Mouse (Mus musculus) Patski (cell line): ENCODE results near the gene Nomo1. TPM values are rescaled to one million over a fixed set of nuclear protein-coding genes. Genes with fewer than 3 reads are reported as not detected.
A peak's percentile ranks its signal among the peaks of the same experiment; 100 is the strongest.

Experiments
- ATAC-seq: fragments of 100-300 bp; one replicate; pipeline ENCODE4 v1.8.0; 2021
- CTCF ChIA-PET: fragments of 350-600 bp; sonication (Branson Sonifier 250); formaldehyde crosslinking; loops from one replicate; lab custom pipeline; 2022; ENCODE audit warnings: inconsistent platforms; lab: Charles Lee
- POLR2A ChIA-PET: fragments of 350-600 bp; sonication (Branson Sonifier 250); formaldehyde crosslinking; loops from one replicate; lab custom pipeline; 2022; ENCODE audit warnings: antibody characterized with exemption, inconsistent platforms; lab: Charles Lee
- DNase-seq: peaks from one replicate; pipeline ENCODE4 v3.0.0-alpha.2; 2011; ENCODE audit warnings: low read depth, low spot score
- H3K27me3 ChIP-seq: fragments of 371-371 bp; one replicate; pipeline ENCODE4 v1.5.1; 2021
- CTCF ChIP-seq: fragments of 100-300 bp; IDR thresholded peaks from one replicate; pipeline ENCODE4 v1.5.1; 2021
- in situ Hi-C: fragments of 300-500 bp; cut with MboI; formaldehyde crosslinking; loops from 3 replicates; pipeline ENCODE4 v1.11.1; 2018; ENCODE audit warnings: low pct_unique_long_range_greater_than_20kb, mixed read lengths
- polyA plus RNA-seq: library from polyadenylated mRNA; unstranded; gene quantifications from one replicate; pipeline ENCODE4 v1.2.3, GENCODE M21; 2021

The Nomo1 gene
- polyA plus RNA-seq, 1 experiment from 2014 or later, result 100 TPM

DNA sequence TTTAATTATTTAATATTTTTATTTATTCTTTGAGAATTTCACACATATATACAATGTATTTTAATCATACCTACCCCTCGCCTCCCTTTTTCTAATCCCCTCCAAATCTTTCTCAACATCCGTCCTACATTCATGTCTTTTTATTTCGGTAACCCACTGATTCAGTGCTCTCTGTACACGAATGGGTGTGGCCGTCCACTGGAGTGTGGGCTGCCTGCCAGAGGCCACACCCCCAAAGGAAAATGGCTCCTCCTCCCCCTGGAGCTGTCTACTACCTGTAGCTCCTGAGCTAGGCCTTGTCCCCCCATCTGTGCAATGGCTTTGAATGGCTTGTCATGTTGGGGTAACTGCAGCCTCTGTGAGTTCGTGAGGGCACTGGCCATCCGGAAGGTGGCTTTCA is 43.3 kb downstream of the Nomo1 start:
- POLR2A ChIA-PET, result no interaction called here
- H3K27me3 ChIP-seq, result no peaks in the 10 kb centered on the region
- no peak for ATAC-seq
- TF ChIP-seq CTCF, result no peak
- no peak for DNase-seq
- in situ Hi-C loops, result no loop called here
- CTCF ChIA-PET, result no interaction called here

DNA sequence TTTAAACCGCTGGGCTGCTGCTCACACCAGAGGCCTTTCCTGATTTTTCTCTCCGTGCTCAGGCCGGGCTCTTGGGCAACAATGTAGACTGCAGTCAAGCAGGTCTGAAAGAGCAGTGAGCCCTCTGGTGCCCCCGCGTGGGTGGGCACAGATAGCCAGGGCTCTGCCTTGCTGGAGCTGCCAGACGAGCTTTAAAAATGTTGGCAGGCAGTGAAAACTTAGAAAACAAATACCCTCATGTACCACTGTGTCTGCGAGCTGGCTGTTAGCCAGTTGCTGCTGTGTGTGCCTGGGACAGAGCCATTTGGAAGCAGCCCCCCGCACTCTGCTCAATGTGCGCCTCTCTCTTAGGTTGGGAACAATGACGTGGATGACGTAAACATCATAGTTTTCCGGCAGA is 44.2 kb downstream of the Nomo1 start:
- POLR2A ChIA-PET, result no interaction called here
- CTCF ChIA-PET, result no interaction called here
- no peaks in the 10 kb centered on the region for H3K27me3 ChIP-seq
- ATAC-seq, result no peak
- DNase-seq, result no peak
- TF ChIP-seq CTCF, result no peak
- in situ Hi-C loops, result no loop called here

DNA sequence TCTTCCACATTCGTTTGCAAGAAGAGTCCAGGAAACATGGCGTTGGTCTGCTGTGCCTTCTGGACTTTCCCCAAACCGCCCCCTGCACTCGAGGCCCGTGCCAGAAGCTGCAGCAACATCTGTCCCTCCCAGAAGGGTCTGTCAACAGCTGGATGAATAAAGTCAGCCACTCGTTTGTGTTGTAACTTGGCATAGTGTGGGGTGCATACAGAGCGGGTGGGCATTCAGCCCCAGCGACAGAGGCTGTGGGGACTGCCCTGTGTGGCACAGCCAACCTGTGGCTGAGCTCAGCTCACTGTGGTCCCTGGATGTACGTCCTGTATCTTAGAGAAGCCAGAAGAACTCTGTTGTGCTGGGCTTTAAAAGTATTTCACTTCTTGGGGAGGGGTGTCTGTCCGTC is 50.5 kb downstream of the Nomo1 start:
- CTCF ChIA-PET, result interaction anchor here (0.9 kb wide), 1 partner anchor 12 kb away, joined by 3 read pairs; no protein-coding TSS in a partner anchor
- POLR2A ChIA-PET, result no interaction called here
- no peaks in the 10 kb centered on the region for H3K27me3 ChIP-seq
- TF ChIP-seq CTCF, result no peak
- no peak for DNase-seq
- in situ Hi-C loops, result no loop called here
- no peak for ATAC-seq

DNA sequence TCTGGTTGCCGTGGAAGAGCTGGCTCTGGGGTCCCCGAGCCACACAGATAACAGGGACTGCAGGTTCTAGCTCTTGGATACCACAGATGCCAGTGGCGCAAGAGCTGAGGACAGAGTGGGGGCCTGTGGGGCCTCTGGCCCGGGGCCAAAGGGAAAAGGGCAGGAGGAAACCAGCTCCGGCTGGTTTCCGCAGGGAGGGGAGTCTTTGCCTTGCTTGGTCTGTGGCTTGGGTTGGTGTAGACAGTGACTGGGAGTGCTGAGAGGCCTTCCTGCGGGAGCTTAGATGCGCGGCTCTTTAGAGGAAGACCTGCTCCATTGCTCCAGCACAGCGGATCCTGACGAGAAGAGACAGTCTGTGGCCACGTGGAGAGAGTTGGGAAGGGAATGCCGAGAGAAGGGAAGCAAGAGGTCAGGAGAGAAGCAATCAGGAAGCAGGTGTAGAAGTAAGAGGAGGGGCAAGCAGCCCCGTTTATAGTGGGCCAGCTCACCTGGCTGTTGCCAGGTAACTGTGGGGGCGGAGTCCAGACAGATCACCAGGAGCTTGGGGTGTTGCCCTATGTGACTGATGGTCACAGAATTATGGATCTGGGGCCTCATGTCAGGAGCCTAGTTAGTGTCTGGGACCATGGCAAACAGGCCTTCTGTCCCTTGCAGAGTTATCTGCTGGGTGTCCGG is 51.5 kb downstream of the Nomo1 start:
- no peak for TF ChIP-seq CTCF
- H3K27me3 ChIP-seq, result no peaks in the 10 kb centered on the region
- ChIA-PET POLR2A (no interaction called here), CTCF (interaction anchor here (0.8 kb wide), 1 partner anchor 11 kb away, joined by 4 read pairs; no protein-coding TSS in a partner anchor)
- in situ Hi-C loops, result no loop called here
- DNase-seq (no peak), ATAC-seq (no peak)

DNA sequence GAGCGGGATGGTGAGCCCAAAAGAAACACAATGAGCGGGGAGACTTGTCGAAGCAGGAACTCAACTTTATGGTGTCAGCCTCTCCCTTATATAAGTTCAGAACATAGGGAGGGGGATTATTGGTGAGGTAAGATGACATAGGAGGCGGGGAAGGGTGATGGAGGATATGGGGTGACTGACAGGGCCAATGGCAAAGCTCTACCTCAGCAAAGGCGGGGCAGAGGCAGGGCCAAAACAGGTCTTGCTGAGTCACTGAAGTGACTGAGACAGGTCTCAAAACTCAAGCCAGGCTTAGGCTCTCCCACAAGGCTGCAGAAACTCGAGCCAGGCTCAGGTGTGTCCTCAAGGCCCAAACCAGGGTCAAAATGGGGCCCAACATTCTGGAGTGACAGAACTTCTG is 52.9 kb downstream of the Nomo1 start:
- CTCF ChIA-PET, result interaction anchor here (1.2 kb wide), 1 partner anchor 10 kb away, joined by 5 read pairs; no protein-coding TSS in a partner anchor
- TF ChIP-seq CTCF, result no peak
- DNase-seq, result no peak
- POLR2A ChIA-PET, result no interaction called here
- ATAC-seq, result no peak
- in situ Hi-C loops, result no loop called here
- no peaks in the 10 kb centered on the region for H3K27me3 ChIP-seq

DNA sequence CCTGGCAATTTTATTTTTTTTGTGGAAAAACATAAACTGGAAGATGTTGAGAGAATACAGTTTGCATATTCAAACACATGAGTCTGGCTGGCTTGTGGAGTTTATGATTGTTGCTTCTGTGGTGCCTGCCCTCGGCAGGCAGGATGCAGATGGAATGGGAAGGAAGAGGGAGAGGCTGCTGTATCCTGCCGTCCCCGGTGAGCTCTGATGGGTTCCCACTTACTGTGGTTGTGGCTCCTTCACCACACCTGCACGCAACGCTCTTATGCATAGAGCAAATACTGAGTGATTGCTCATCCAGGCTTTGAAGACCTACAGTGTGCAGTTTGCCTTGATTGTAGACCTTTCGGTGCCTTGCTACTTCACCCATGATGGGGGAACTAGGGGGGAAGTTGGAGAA is 54.7 kb downstream of the Nomo1 start:
- ChIA-PET POLR2A (no interaction called here), CTCF (no interaction called here)
- peaks cover 5% of the 10 kb centered on the region for H3K27me3 ChIP-seq
- in situ Hi-C loops, result no loop called here
- no peak for ATAC-seq
- no peak for DNase-seq
- TF ChIP-seq CTCF, result no peak

DNA sequence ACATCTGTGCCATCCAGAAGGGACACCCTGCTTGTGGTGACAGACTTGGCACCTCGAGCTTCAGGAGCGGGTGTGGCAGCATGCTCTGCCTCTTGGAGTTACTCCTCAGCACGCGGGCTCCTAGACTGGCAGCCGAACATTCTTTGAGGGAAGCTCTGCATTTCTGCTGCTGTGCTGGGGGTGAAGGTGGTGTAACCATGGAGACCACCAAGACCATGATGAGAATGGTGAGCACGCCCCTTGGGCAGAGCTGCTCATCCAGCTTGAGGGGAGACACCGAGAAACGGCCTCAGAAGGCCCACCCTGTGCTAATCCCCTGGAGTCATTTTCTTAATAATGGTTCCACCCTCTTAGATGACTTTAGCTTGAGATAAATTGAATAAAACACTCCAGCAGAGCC is 59.3 kb downstream of the Nomo1 start:
- in situ Hi-C loops, result no loop called here
- H3K27me3 ChIP-seq, result peaks cover 6% of the 10 kb centered on the region
- CTCF ChIA-PET, result no interaction called here
- no peak for TF ChIP-seq CTCF
- no peak for DNase-seq
- no peak for ATAC-seq
- POLR2A ChIA-PET, result no interaction called here

DNA sequence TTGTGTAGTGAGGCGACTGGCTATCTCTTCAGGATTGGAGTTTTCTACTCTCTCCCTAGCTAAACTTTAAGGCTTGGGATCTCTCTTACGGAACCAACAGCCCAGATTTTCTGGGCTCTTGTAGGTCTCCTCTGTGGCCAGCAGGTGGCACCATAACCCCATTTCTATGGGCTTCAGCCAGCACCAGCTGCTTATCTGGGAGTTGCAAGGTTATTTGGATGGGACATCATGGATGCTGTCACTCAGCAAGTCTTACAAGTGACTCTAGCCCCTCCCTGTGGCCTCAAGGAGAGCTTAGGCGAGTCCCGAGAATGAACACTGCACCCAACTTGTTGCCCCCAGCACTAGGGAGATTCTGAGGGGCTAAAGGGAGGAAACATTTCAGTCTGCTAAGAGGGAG is 62.6 kb downstream of the Nomo1 start:
- peaks cover 16% of the 10 kb centered on the region for H3K27me3 ChIP-seq
- in situ Hi-C loops, result no loop called here
- peak; percentile 92 for TF ChIP-seq CTCF
- ATAC-seq (no peak), DNase-seq (no peak)
- CTCF ChIA-PET, result interaction anchor here (1.0 to 3.2 kb wide), 8 partner anchors 9 to 130 kb away, joined by 3 to 15 read pairs (median 6); no protein-coding TSS in a partner anchor
- POLR2A ChIA-PET, result no interaction called here

DNA sequence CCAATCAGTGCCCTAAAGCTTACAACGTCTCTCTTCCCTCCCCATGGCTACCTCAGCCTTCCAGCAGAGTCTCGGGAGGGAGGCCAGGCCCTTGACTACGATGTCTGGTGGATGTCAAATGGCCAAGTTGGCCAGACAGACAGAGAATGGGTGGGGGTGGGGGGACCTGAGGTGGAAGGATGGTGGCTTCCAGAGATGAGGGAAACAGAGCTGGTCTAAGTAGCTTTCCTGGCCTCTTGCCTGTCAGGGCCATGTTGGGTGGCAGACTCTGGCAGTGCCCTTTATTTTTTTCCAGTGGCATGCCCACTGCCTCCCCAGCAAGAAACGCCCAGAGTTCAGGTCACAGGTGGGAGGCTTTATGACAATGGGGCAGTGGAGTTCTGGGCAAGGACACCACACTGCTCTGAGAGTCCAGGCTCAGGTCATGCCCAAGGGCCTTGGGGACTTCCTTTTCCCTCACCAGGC is 63.9 kb downstream of the Nomo1 start:
- in situ Hi-C loops, result no loop called here
- DNase-seq, result no peak
- H3K27me3 ChIP-seq, result peaks cover 16% of the 10 kb centered on the region

DNA sequence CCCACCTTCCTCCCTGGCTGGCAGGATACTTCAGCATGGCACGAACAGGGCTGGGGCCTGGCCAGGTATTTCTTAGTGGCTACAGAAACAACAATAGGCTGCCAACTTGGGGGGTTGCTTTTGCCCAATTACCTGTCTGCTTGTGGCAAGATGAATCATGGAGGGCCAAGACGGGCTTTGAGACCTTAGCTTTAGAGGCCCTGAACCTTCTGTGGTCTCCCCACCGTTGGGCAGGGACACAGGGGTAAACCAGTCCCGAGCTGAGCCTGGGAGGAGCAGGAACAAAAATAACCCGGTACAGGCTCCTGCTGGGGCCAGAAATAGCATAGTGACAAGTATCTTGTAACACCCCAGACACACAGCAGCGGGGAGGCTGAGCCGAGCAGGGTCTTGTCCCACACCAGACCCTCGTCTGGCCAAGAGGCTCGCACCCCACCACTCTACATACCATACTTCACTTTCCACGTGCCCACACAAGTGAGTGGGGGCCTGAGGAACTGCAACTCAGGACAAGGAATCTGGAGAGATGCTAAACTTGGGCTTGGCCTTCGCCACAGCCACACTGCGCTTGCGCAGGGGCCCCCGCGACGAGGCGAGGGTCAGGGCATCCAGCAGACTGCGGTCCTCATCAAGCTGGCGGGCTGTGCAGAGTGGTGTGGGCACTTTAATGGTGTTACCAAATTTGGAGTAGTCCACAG is 64.9 kb downstream of the Nomo1 start:
- ATAC-seq, result no peak
- TF ChIP-seq CTCF, result no peak
- no peak for DNase-seq
- POLR2A ChIA-PET, result no interaction called here
- in situ Hi-C loops, result no loop called here
- H3K27me3 ChIP-seq, result peaks cover 10% of the 10 kb centered on the region
- CTCF ChIA-PET, result interaction anchor here (3.2 kb wide), 1 partner anchor 128 kb away, joined by 15 read pairs; no protein-coding TSS in a partner anchor

More for the DNA sequence above, 63.9 kb downstream of the Nomo1 start:
- POLR2A ChIA-PET, result no interaction called here
- TF ChIP-seq CTCF, result no peak
- no peak for ATAC-seq
- CTCF ChIA-PET, result interaction anchor here (3.2 kb wide), 1 partner anchor 129 kb away, joined by 15 read pairs; no protein-coding TSS in a partner anchor

DNA sequence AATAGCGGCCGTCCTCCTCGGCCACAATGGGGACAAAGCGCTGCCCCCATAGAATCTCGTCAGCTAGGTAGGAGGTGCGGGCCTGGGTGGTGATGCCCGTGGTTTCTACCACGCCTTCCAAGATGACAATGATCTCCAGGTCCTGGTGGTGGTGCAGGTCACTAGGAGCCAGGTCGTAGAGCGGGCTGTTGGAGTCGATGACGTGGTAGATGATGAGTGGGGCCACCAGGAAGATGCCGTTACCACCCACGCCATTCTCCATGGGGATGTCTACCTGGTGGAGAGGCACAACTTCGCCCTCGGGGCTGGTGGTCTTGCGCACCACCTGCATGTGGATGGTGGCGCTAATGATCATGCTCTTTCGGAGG is 65.4 kb downstream of the Nomo1 start:
- ChIA-PET CTCF (no interaction called here), POLR2A (no interaction called here)
- peaks cover 10% of the 10 kb centered on the region for H3K27me3 ChIP-seq
- ATAC-seq (no peak), DNase-seq (no peak)
- in situ Hi-C loops, result no loop called here
- no peak for TF ChIP-seq CTCF
